Mouse (Mus musculus): Measurements from ENCODE around the gene Klrk1. TPM values are rescaled to one million over a fixed set of nuclear protein-coding genes. Genes with fewer than 3 reads are reported as not detected.

The Klrk1 gene
- polyA plus RNA-seq, 1 experiment from 2014 or later = 0.38 TPM

Other genes with a start within 250 kb of the Klrk1 start
- not detected in 2 replicates for gene Clec12b, start 238.0 kb downstream of the Klrk1 start, polyA plus RNA-seq (2016; fragmentation: Nextera tagmentation; extraction: Ambion mirVana)
- gene Clec1b, start 226.6 kb downstream of the Klrk1 start, polyA plus RNA-seq (2016; fragmentation: Nextera tagmentation; extraction: Ambion mirVana) = 13.3 and 18.0 TPM in 2 replicates
- 0.24 and 0.35 TPM in 2 replicates for gene Clec9a, start 215.0 kb downstream of the Klrk1 start, polyA plus RNA-seq (2016; fragmentation: Nextera tagmentation; extraction: Ambion mirVana)
- 0.46 and 1.2 TPM in 2 replicates for gene Clec1a, start 171.9 kb downstream of the Klrk1 start, polyA plus RNA-seq (2016; fragmentation: Nextera tagmentation; extraction: Ambion mirVana)
- 0.09 TPM in 1 of 2 replicates, not detected in the other for gene Olr1, start 116.7 kb downstream of the Klrk1 start, polyA plus RNA-seq (2016; fragmentation: Nextera tagmentation; extraction: Ambion mirVana)
- gene Tmem52b, start 111.3 kb downstream of the Klrk1 start, polyA plus RNA-seq (2016; fragmentation: Nextera tagmentation; extraction: Ambion mirVana) = not detected in 2 replicates
- 49.1 and 68.0 TPM in 2 replicates for gene Gabarapl1, start 90.7 kb downstream of the Klrk1 start, polyA plus RNA-seq (2016; fragmentation: Nextera tagmentation; extraction: Ambion mirVana)
- gene Klre1, start 46.0 kb downstream of the Klrk1 start, polyA plus RNA-seq (2016; fragmentation: Nextera tagmentation; extraction: Ambion mirVana) = not detected in 2 replicates
- not detected in 2 replicates for gene Klrd1, start 32.1 kb downstream of the Klrk1 start, polyA plus RNA-seq (2016; fragmentation: Nextera tagmentation; extraction: Ambion mirVana)
- gene Klrc3, start 19.5 kb upstream of the Klrk1 start, polyA plus RNA-seq (2016; fragmentation: Nextera tagmentation; extraction: Ambion mirVana) = not detected in 2 replicates
- not detected in 2 replicates for gene Klrc2, start 36.8 kb upstream of the Klrk1 start, polyA plus RNA-seq (2016; fragmentation: Nextera tagmentation; extraction: Ambion mirVana)
- not detected in 2 replicates for gene Klrc1, start 55.1 kb upstream of the Klrk1 start, polyA plus RNA-seq (2016; fragmentation: Nextera tagmentation; extraction: Ambion mirVana)
- not detected in 2 replicates for gene Klri1, start 93.3 kb upstream of the Klrk1 start, polyA plus RNA-seq (2016; fragmentation: Nextera tagmentation; extraction: Ambion mirVana)
- not detected in 2 replicates for gene Klri2, start 116.6 kb upstream of the Klrk1 start, polyA plus RNA-seq (2016; fragmentation: Nextera tagmentation; extraction: Ambion mirVana)
- gene Gm156, start 160.4 kb upstream of the Klrk1 start, polyA plus RNA-seq (2016; fragmentation: Nextera tagmentation; extraction: Ambion mirVana) = not detected in 2 replicates
- gene Gm17631, start 238.8 kb upstream of the Klrk1 start, polyA plus RNA-seq (2016; fragmentation: Nextera tagmentation; extraction: Ambion mirVana) = not detected in 2 replicates